Mouse (Mus musculus): Measurements from ENCODE around the gene Gm11077.

GRCm38 (mm10) chr6:140766365-140766764, 37.3 kb downstream of the Gm11077 start:
- TF ChIP-seq EP300 (IDR thresholded peaks at IDR 0.05) (no peak), CTCF (IDR thresholded peaks at IDR 0.05) (peak; percentile 80)

Measured in lung, postnatal 0 days (tissue).